Mouse (Mus musculus) gastrocnemius, postnatal 36 days (tissue): ENCODE measurements at regions not wholly inside any gene's neighbourhood (a gene's known extent, or its start where the extent isn't known, plus 50 kb on each side); places are given as distances from the start of the nearest gene placed in this dataset.

ENCODE experiments used
- DNase-seq, 2 experiments: peaks; one replicate each; pipeline ENCODE4 v3.0.0; 2022
- intact Hi-C: fragments of 180-260 bp; cut with DNase I; formaldehyde crosslinking; loops from one replicate; pipeline ENCODE4 v1.15.1; 2025

DNA sequence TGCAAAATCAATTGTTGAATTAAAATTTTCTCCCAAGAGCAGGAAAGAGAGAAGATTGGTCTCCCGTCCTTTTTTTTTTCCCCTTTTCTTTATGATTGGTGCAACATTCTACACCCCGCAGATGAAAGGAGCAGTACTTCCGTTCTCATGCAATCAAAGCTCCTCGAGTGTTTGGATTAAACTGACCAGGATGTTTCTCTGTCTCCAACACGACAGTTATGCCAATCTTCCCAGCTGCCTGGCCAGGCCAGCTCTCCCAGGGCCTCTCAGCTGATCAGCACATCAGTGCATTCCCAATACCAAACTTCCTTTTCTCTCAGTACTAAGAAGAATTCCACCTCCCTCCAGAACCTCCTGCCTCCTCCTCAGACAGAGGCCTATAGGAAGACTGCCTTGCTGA lies 52.7 kb upstream of the Pde5a start:
- intact Hi-C loops: no loop called here
- DNase-seq: peak; percentile 15

DNA sequence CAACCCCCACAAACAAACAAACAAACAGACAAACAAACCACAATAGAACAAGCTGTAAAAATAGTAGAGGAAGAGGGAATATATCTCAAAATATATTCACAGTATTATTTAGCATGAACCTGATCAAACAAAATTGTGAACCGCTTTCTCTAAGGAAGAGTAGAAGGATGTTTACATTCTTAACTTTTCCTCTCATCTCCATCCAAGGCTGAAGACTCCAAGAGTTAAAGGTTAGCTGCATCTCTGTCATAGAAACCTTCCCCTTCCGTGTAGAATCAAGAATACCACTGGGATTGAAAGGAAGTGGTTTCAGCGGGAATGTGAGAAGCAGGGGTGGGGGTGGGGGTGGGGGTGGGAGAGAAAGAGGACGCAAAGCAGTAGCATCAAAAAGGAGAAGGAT lies 51.9 kb upstream of the Pde5a start:
- intact Hi-C loops: no loop called here
- no peak for DNase-seq
